Mouse (Mus musculus): ENCODE measurements at regions not wholly inside any gene's neighbourhood (a gene's known extent, or its start where the extent isn't known, plus 50 kb on each side); places are given as distances from the start of the nearest gene placed in this dataset.
A peak's percentile ranks its signal among the peaks of the same experiment; 100 is the strongest.

- Histone ChIP-seq H3K9me3 (replicated peaks; ENCODE audit: low read length) (peaks cover 3% of the 10 kb centered on the region), H3K36me3 (replicated peaks in 1 of 2; ENCODE audit: control insufficient read depth in 1 of 2, insufficient read depth in 1 of 2, low read length in 1 of 2) (no peaks in the 10 kb centered on the region), H3K4me3 (replicated peaks in 1 of 3; ENCODE audit: low read depth in 2 of 3, low read length in 2 of 3, poor library complexity in 1 of 3) (peak overlapping the region in 1 of 3 experiments; percentile 39), H3K27ac (ENCODE audit: insufficient read depth, low read depth) (0 out of 2 replicates have a peak overlapping the region, but pooled peaks have one; percentile 29), H3K27me3 (replicated peaks) (no peaks in the 10 kb centered on the region), H3K4me2 (ENCODE audit: insufficient read depth, low read depth, poor library complexity, severe bottlenecking) (peak overlapping the region; percentile 58), H3K9ac (ENCODE audit: insufficient read depth, low read depth) (no peak overlapping the region), H3K79me2 (replicated peaks; ENCODE audit: control insufficient read depth, extremely low read depth, insufficient read depth, poor library complexity, severe bottlenecking) (no peaks in the 10 kb centered on the region), H3K4me1 (ENCODE audit: control insufficient read depth in 1 of 2, insufficient read depth in 2 of 2) (peaks cover 2 to 19% of the 10 kb centered on the region in 2 experiments; a peak in 3 of 4 replicates)
- TF ChIP-seq ZMIZ1 (IDR thresholded peaks at IDR 0.05; ENCODE audit: low read depth, low read length) (no peak), SMC3 (IDR thresholded peaks at IDR 0.05; ENCODE audit: low read depth, low read length) (no peak), ZKSCAN1 (IDR thresholded peaks at IDR 0.05; ENCODE audit: borderline replicate concordance, low read depth, low read length) (no peak), MXI1 (IDR thresholded peaks at IDR 0.05; ENCODE audit: low read depth, low read length) (no peak), KAT2A (IDR thresholded peaks at IDR 0.05; ENCODE audit: insufficient replicate concordance, low read length) (no peak), NRF1 (IDR thresholded peaks at IDR 0.05; ENCODE audit: low read depth, low read length) (no peak), TCF12 (IDR thresholded peaks at IDR 0.05; ENCODE audit: low read depth, low read length) (no peak)
- DNase-seq (ENCODE audit: extremely low read depth): no peak
- in situ Hi-C loops (cut with MboI; ENCODE audit: low pct_ligation_motif_present, low pct_unique_long_range_greater_than_20kb, low sequenced_read_pairs): no loop called here
- dilution Hi-C loops (cut with MboI; ENCODE audit: extremely low pct_ligation_motif_present, extremely low pct_unique_long_range_greater_than_20kb, low sequenced_read_pairs): no loop called here
These were observed 93.4 kb upstream of the Fam174b start for GRCm38 (mm10) chr7:73646711-73647110.

- Histone ChIP-seq H3K36me3 (replicated peaks in 1 of 2; ENCODE audit: control insufficient read depth in 1 of 2, insufficient read depth in 1 of 2, low read length in 1 of 2) (no peaks in the 10 kb centered on the region), H3K79me2 (replicated peaks; ENCODE audit: control insufficient read depth, extremely low read depth, insufficient read depth, poor library complexity, severe bottlenecking) (no peaks in the 10 kb centered on the region), H3K9ac (ENCODE audit: insufficient read depth, low read depth) (no peak overlapping the region), H3K27me3 (replicated peaks) (no peaks in the 10 kb centered on the region), H3K9me3 (replicated peaks; ENCODE audit: low read length) (no peaks in the 10 kb centered on the region), H3K4me2 (ENCODE audit: insufficient read depth, low read depth, poor library complexity, severe bottlenecking) (peak overlapping the region; percentile 94), H3K4me3 (replicated peaks in 1 of 3; ENCODE audit: low read depth in 2 of 3, low read length in 2 of 3, poor library complexity in 1 of 3) (no peak overlapping the region), H3K27ac (ENCODE audit: insufficient read depth, low read depth) (no peak overlapping the region), H3K4me1 (ENCODE audit: control insufficient read depth in 1 of 2, insufficient read depth in 2 of 2) (peaks cover 2 to 19% of the 10 kb centered on the region in 2 experiments; a peak in 3 of 4 replicates)
- TF ChIP-seq CHD1 (IDR thresholded peaks at IDR 0.05; ENCODE audit: low read depth, low read length): no peak
- TF ChIP-seq EP300 (IDR thresholded peaks at IDR 0.05; ENCODE audit: low read length): peak; percentile 41; the same call in 1 of the 2 replicates
- no peak for TF ChIP-seq E2F4 (IDR thresholded peaks at IDR 0.05; ENCODE audit: insufficient replicate concordance, low read depth, low read length)
- TF ChIP-seq POLR2AphosphoS2 (IDR thresholded peaks at IDR 0.05; ENCODE audit: low read depth, low read length): no peak
- peak; percentile 64 for TF ChIP-seq ZNF384 (IDR thresholded peaks at IDR 0.05; ENCODE audit: low read depth, low read length)
- dilution Hi-C loops (cut with MboI; ENCODE audit: extremely low pct_ligation_motif_present, extremely low pct_unique_long_range_greater_than_20kb, low sequenced_read_pairs): no loop called here
- no peak for DNase-seq (ENCODE audit: extremely low read depth)
- in situ Hi-C loops (cut with MboI; ENCODE audit: low pct_ligation_motif_present, low pct_unique_long_range_greater_than_20kb, low sequenced_read_pairs): no loop called here
These were observed 95.7 kb upstream of the Fam174b start for GRCm38 (mm10) chr7:73644362-73644904.

DNA sequence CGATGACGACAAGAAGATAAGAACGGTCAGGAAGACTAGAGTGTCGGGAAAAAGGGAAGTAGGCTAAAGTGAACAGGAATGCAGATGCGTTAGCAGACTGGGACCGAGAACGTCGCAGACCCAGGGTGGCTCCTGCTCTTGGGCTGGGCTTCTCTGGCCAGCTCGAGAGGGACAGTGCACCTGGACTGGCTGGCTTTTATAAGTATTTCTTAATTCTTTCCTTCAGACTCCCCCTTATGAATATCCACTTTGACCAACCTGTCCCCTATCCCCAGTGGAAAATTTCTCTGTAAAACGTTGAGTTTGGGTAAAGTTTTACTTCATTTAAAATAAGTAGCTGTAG is 96.1 kb upstream of the Fam174b start:
- Histone ChIP-seq H3K9me3 (replicated peaks; ENCODE audit: low read length) (no peaks in the 10 kb centered on the region), H3K4me3 (replicated peaks in 1 of 3; ENCODE audit: low read depth in 2 of 3, low read length in 2 of 3, poor library complexity in 1 of 3) (peak overlapping the region in 1 of 3 experiments; percentile 53), H3K27ac (ENCODE audit: insufficient read depth, low read depth) (no peak overlapping the region), H3K79me2 (replicated peaks; ENCODE audit: control insufficient read depth, extremely low read depth, insufficient read depth, poor library complexity, severe bottlenecking) (no peaks in the 10 kb centered on the region), H3K9ac (ENCODE audit: insufficient read depth, low read depth) (no peak overlapping the region), H3K4me1 (ENCODE audit: control insufficient read depth in 1 of 2, insufficient read depth in 2 of 2) (peaks cover 2 to 19% of the 10 kb centered on the region in 2 experiments; a peak in 3 of 4 replicates), H3K27me3 (replicated peaks) (no peaks in the 10 kb centered on the region), H3K36me3 (replicated peaks in 1 of 2; ENCODE audit: control insufficient read depth in 1 of 2, insufficient read depth in 1 of 2, low read length in 1 of 2) (no peaks in the 10 kb centered on the region), H3K4me2 (ENCODE audit: insufficient read depth, low read depth, poor library complexity, severe bottlenecking) (peak overlapping the region; percentile 94)
- DNase-seq (ENCODE audit: extremely low read depth): no peak
- in situ Hi-C loops (cut with MboI; ENCODE audit: low pct_ligation_motif_present, low pct_unique_long_range_greater_than_20kb, low sequenced_read_pairs): no loop called here
- TF ChIP-seq POLR2A (IDR thresholded peaks at IDR 0.05; ENCODE audit: low read depth, low read length) (no peak), MEF2A (IDR thresholded peaks at IDR 0.05; ENCODE audit: borderline replicate concordance, low read depth, low read length) (no peak), USF1 (IDR thresholded peaks at IDR 0.05; ENCODE audit: low read depth, low read length) (no peak), MAFK (IDR thresholded peaks at IDR 0.05; ENCODE audit: insufficient replicate concordance, low read length) (no peak), HCFC1 (IDR thresholded peaks at IDR 0.05; ENCODE audit: low read depth, low read length) (no peak), IRF4 (IDR thresholded peaks at IDR 0.05; ENCODE audit: low read depth, low read length) (no peak), ZNF384 (IDR thresholded peaks at IDR 0.05; ENCODE audit: low read depth, low read length) (no peak), JUN (IDR thresholded peaks at IDR 0.05; ENCODE audit: insufficient read depth, low read depth, low read length) (no peak), CHD1 (IDR thresholded peaks at IDR 0.05; ENCODE audit: low read depth, low read length) (no peak), ZKSCAN1 (IDR thresholded peaks at IDR 0.05; ENCODE audit: borderline replicate concordance, low read depth, low read length) (no peak), ELF1 (IDR thresholded peaks at IDR 0.05; ENCODE audit: low read depth, low read length) (no peak), MAZ (IDR thresholded peaks at IDR 0.05; ENCODE audit: low read depth, low read length) (no peak), UBTF (IDR thresholded peaks at IDR 0.05; ENCODE audit: low read depth, low read length) (no peak), ZC3H11A (IDR thresholded peaks at IDR 0.05; ENCODE audit: low read depth, low read length) (no peak), PAX5 (IDR thresholded peaks at IDR 0.05; ENCODE audit: low read length) (no peak), EP300 (IDR thresholded peaks at IDR 0.05; ENCODE audit: low read length) (no peak), BHLHE40 (IDR thresholded peaks at IDR 0.05; ENCODE audit: low read depth, low read length) (no peak)
- dilution Hi-C loops (cut with MboI; ENCODE audit: extremely low pct_ligation_motif_present, extremely low pct_unique_long_range_greater_than_20kb, low sequenced_read_pairs): no loop called here

Data from CH12.LX (cell line).